Mouse (Mus musculus) gastrocnemius, adult 2 months (tissue): ENCODE data around the gene Dck. TPM values are rescaled to one million over a fixed set of nuclear protein-coding genes. Genes with fewer than 3 reads are reported as not detected.

Source experiments
- DNase-seq: peaks from one replicate; pipeline ENCODE4 v3.0.0; 2022
- H3K27ac ChIP-seq: fragments of 200-600 bp; 2 replicates; pipeline ENCODE4 v1.8.1; 2022; ENCODE audit warnings: mild to moderate bottlenecking
- H3K4me3 ChIP-seq: fragments of 200-600 bp; 2 replicates; pipeline ENCODE4 v1.8.1; 2022; ENCODE audit warnings: mild to moderate bottlenecking, moderate library complexity
- CTCF ChIP-seq: fragments of 200-600 bp; IDR thresholded peaks from 2 replicates; pipeline ENCODE4 v1.8.1; 2022; ENCODE audit warnings: antibody characterized with exemption, mild to moderate bottlenecking, moderate library complexity
- intact Hi-C: fragments of 180-260 bp; cut with DNase I; formaldehyde crosslinking; loops from one replicate; pipeline ENCODE4 v1.15.1; 2025
- total RNA-seq, 2 experiments: library from RNA; stranded (reverse); gene quantifications; 2 replicates each; pipeline ENCODE4 v1.2.3; 2021

Gene Dck
- total RNA-seq, 2 experiments from 2014 or later, result 1.0 to 1.4 TPM

GRCm38 (mm10) chr5:88796588-88796987, 31.8 kb downstream of the Dck start:
- Histone ChIP-seq H3K4me3 (no peak overlapping the region), H3K27ac (no peak overlapping the region)
- no peak for DNase-seq
- intact Hi-C loops, result no loop called here
- no peak for TF ChIP-seq CTCF

- intact Hi-C loops, result no loop called here
- Histone ChIP-seq H3K27ac (no peak overlapping the region), H3K4me3 (no peak overlapping the region)
- no peak for TF ChIP-seq CTCF
- DNase-seq, result no peak
These were observed 32.3 kb downstream of the Dck start for GRCm38 (mm10) chr5:88797121-88797520.

- no peak for DNase-seq
- Histone ChIP-seq H3K27ac (no peak overlapping the region), H3K4me3 (no peak overlapping the region)
- intact Hi-C loops, result no loop called here
- TF ChIP-seq CTCF, result no peak
These were observed 40.8 kb downstream of the Dck start for GRCm38 (mm10) chr5:88805616-88806015.

- no peak for DNase-seq
- intact Hi-C loops, result no loop called here
- H3K27ac ChIP-seq, result no peak overlapping the region
- TF ChIP-seq CTCF, result no peak
- no peak overlapping the region for H3K4me3 ChIP-seq
These were observed 41.5 kb downstream of the Dck start for GRCm38 (mm10) chr5:88806278-88806677.

GRCm38 (mm10) chr5:88807342-88807741, 42.5 kb downstream of the Dck start:
- intact Hi-C loops, result no loop called here
- no peak for TF ChIP-seq CTCF
- H3K27ac ChIP-seq, result no peak overlapping the region

GRCm38 (mm10) chr5:88813188-88813587, 48.4 kb downstream of the Dck start:
- no peak for DNase-seq
- H3K27ac ChIP-seq, result no peak overlapping the region
- no peak for TF ChIP-seq CTCF
- H3K4me3 ChIP-seq, result no peak overlapping the region
- intact Hi-C loops, result no loop called here

More at GRCm38 (mm10) chr5:88807342-88807741, 42.5 kb downstream of the Dck start:
- DNase-seq, result no peak
- no peak overlapping the region for H3K4me3 ChIP-seq

- no peak overlapping the region for H3K4me3 ChIP-seq
- no peak for TF ChIP-seq CTCF
- no peak for DNase-seq
- H3K27ac ChIP-seq, result no peak overlapping the region
- intact Hi-C loops, result no loop called here
These were observed 49.8 kb downstream of the Dck start for GRCm38 (mm10) chr5:88814552-88814951.

GRCm38 (mm10) chr5:88821542-88821941, 56.7 kb downstream of the Dck start:
- Histone ChIP-seq H3K4me3 (no peak overlapping the region), H3K27ac (no peak overlapping the region)
- no peak for TF ChIP-seq CTCF
- no peak for DNase-seq
- intact Hi-C loops, result no loop called here

- no peak overlapping the region for H3K27ac ChIP-seq
- no peak for DNase-seq
- no peak overlapping the region for H3K4me3 ChIP-seq
- TF ChIP-seq CTCF, result no peak
- intact Hi-C loops, result no loop called here
These were observed 60.0 kb downstream of the Dck start for GRCm38 (mm10) chr5:88824838-88825237.

- Histone ChIP-seq H3K27ac (no peak overlapping the region), H3K4me3 (no peak overlapping the region)
- TF ChIP-seq CTCF, result no peak
- intact Hi-C loops, result no loop called here
- no peak for DNase-seq
These were observed 65.2 kb downstream of the Dck start for GRCm38 (mm10) chr5:88829835-88830571.

- DNase-seq, result no peak
- no peak for TF ChIP-seq CTCF
- intact Hi-C loops, result no loop called here
- Histone ChIP-seq H3K27ac (no peak overlapping the region), H3K4me3 (no peak overlapping the region)
These were observed 66.1 kb downstream of the Dck start for GRCm38 (mm10) chr5:88830880-88831279.

GRCm38 (mm10) chr5:88831935-88832334, 67.1 kb downstream of the Dck start:
- DNase-seq, result no peak
- intact Hi-C loops, result no loop called here
- Histone ChIP-seq H3K27ac (no peak overlapping the region), H3K4me3 (no peak overlapping the region)
- no peak for TF ChIP-seq CTCF

Other genes with a start within 250 kb of the Dck start
- under 1 TPM in 1 of 2 experiments, not detected in 1; 0.22 TPM for gene Jchain, start 237.1 kb upstream of the Dck start, total RNA-seq
- gene Utp3, start 210.5 kb upstream of the Dck start, total RNA-seq, result 10 to 100 TPM; 23.6 to 25.7 TPM
- 1 to 10 TPM; 6.3 to 7.4 TPM for gene Rufy3, start 200.0 kb upstream of the Dck start, total RNA-seq
- gene Grsf1, start 88.8 kb upstream of the Dck start, total RNA-seq, result 100 to 1,000 TPM; 125 to 167 TPM
- 10 to 100 TPM; 18.8 to 23.3 TPM for gene Mob1b, start 44.1 kb upstream of the Dck start, total RNA-seq
- 10 to 100 TPM; 14.0 to 19.8 TPM for gene Slc4a4, start 121.8 kb downstream of the Dck start, total RNA-seq